8 mouse cellular contexts compared by ENCODE assay signal in genomic region chr12:81485311-81485710, GRCm38 (mm10). TPM values are rescaled to one million over a fixed set of nuclear protein-coding genes. Genes with fewer than 3 reads are reported as not detected.
DNase-seq lines count a peak whose midpoint lies in the region; ATAC-seq and TF ChIP-seq lines count a peak whose summit lies in the region.

No protein-coding gene starts in this region.

- H3K9ac ChIP-seq in kidney, embryonic 16.5 days (replicated peaks; ENCODE audit: low read length) = peak overlapping the region; percentile 86; the same call in 1 of the 2 replicates
- H3K9ac ChIP-seq in heart, embryonic 15.5 days = no peak overlapping the region
- H3K9ac ChIP-seq in liver, postnatal 0 days (replicated peaks) = no peak overlapping the region

- no peaks in the 10 kb centered on the region for H3K9me3 ChIP-seq in kidney, embryonic 16.5 days (ENCODE audit: low read length)
- H3K9me3 ChIP-seq in heart, embryonic 15.5 days (replicated peaks) = no peaks in the 10 kb centered on the region
- no peaks in the 10 kb centered on the region for H3K9me3 ChIP-seq in liver, postnatal 0 days (ENCODE audit: low read length)

- WGBS in kidney, embryonic 16.5 days = 55% methylated on average over 6 of the region's 6 CpGs
- WGBS in heart, embryonic 15.5 days = 45% methylated on average over 6 of the region's 6 CpGs
- 46% methylated on average over 6 of the region's 6 CpGs for WGBS in liver, postnatal 0 days (ENCODE audit: insufficient replicate concordance)

- no peak for TF ChIP-seq EP300 in liver, postnatal 0 days (IDR thresholded peaks at IDR 0.05; ENCODE audit: low read depth)

- no peak for TF ChIP-seq CTCF in brain, embryonic 14.5 days (IDR thresholded peaks at IDR 0.05; ENCODE audit: borderline replicate concordance, extremely low read depth, insufficient read depth, insufficient read length)
- TF ChIP-seq CTCF in liver, postnatal 0 days (IDR thresholded peaks at IDR 0.05; ENCODE audit: low read depth) = no peak

- H3K4me1 ChIP-seq in kidney, embryonic 16.5 days (ENCODE audit: insufficient read depth, low read length) = peaks cover 3% of the 10 kb centered on the region; the same call in 1 of the 2 replicates
- peaks cover 6% of the 10 kb centered on the region; the same call in 1 of the 2 replicates for H3K4me1 ChIP-seq in heart, embryonic 15.5 days (replicated peaks)
- peaks cover 6% of the 10 kb centered on the region; the same call in 1 of the 2 replicates for H3K4me1 ChIP-seq in liver, postnatal 0 days (ENCODE audit: insufficient read depth)

- no peaks in the 10 kb centered on the region for H3K36me3 ChIP-seq in kidney, embryonic 16.5 days (ENCODE audit: insufficient read depth, low read length)
- H3K36me3 ChIP-seq in heart, embryonic 15.5 days = no peaks in the 10 kb centered on the region
- no peaks in the 10 kb centered on the region for H3K36me3 ChIP-seq in liver, postnatal 0 days (replicated peaks; ENCODE audit: insufficient read depth, low read length)

- no peak for TF ChIP-seq POLR2A in brain, embryonic 14.5 days (IDR thresholded peaks at IDR 0.05; ENCODE audit: borderline replicate concordance, extremely low read depth, insufficient read depth, insufficient read length, poor library complexity, severe bottlenecking)

- peak overlapping the region; percentile 68 for H3K4me2 ChIP-seq in kidney, embryonic 16.5 days (replicated peaks; ENCODE audit: low read depth, low read length)
- peak overlapping the region; percentile 71 for H3K4me2 ChIP-seq in heart, embryonic 15.5 days
- peak overlapping the region; percentile 68 for H3K4me2 ChIP-seq in liver, postnatal 0 days (ENCODE audit: low read depth, low read length)

- DNase-seq in kidney, adult 11 months = no peak
- DNase-seq in brain, embryonic 14.5 days (ENCODE audit: low read depth) = peak; percentile 0
- no peak for DNase-seq in liver, postnatal 0 days
- DNase-seq in embryo, embryonic 10 days (ENCODE audit: low spot score) = no peak
- no peak for DNase-seq in urinary bladder, adult 18-20 months (ENCODE audit: low spot score in 2 of 2)
- DNase-seq in gastrocnemius, adult 18-20 months (ENCODE audit: low spot score) = no peak

- H3K4me3 ChIP-seq in kidney, embryonic 16.5 days (ENCODE audit: low read length) = peak overlapping the region; percentile 88
- peak overlapping the region; percentile 73 for H3K4me3 ChIP-seq in heart, embryonic 15.5 days
- peak overlapping the region; percentile 69 for H3K4me3 ChIP-seq in liver, postnatal 0 days (ENCODE audit: low read depth, low read length)

- no peaks in the 10 kb centered on the region for H3K27me3 ChIP-seq in kidney, embryonic 16.5 days (ENCODE audit: insufficient read depth, low read length)
- H3K27me3 ChIP-seq in heart, embryonic 15.5 days = no peaks in the 10 kb centered on the region
- H3K27me3 ChIP-seq in liver, postnatal 0 days (ENCODE audit: insufficient read depth, low read length) = no peaks in the 10 kb centered on the region

- H3K27ac ChIP-seq in kidney, embryonic 16.5 days (ENCODE audit: low read length) = peak overlapping the region; percentile 97; the same call in 1 of the 2 replicates
- H3K27ac ChIP-seq in heart, embryonic 15.5 days = peak overlapping the region; percentile 95
- peak overlapping the region; percentile 97; the same call in 1 of the 2 replicates for H3K27ac ChIP-seq in liver, postnatal 0 days (ENCODE audit: low read depth)

- peak; percentile 32; the same call in 1 of the 2 replicates for ATAC-seq in kidney, embryonic 16.5 days (ENCODE audit: low FRiP score, low TSS enrichment)
- ATAC-seq in heart, embryonic 15.5 days (replicated peaks; ENCODE audit: insufficient number of reproducible peaks, insufficient read depth, low FRiP score, low read depth) = no peak
- ATAC-seq in liver, postnatal 0 days = no peak

RNA-seq across cellular contexts. Expression of gene Cox16, which starts 0.4 kb away (rescaled TPM):
- 113 and 124 TPM in 2 replicates for polyA plus RNA-seq in kidney, embryonic 16.5 days (2015; fragmentation: Nextera tagmentation; extraction: Ambion mirVana)
- 77.7 and 106 TPM in 2 replicates for polyA plus RNA-seq in brain, embryonic 14.5 days (2012; rRNA removed)
- 79.0 and 88.6 TPM in 2 replicates for polyA plus RNA-seq in heart, embryonic 15.5 days (2015; fragmentation: Nextera tagmentation; extraction: Ambion mirVana)
- 132 and 143 TPM in 2 replicates for polyA plus RNA-seq in liver, postnatal 0 days (2015; fragmentation: Nextera tagmentation; extraction: Ambion mirVana)
- total RNA-seq in gastrocnemius, adult 18-20 months (2021) = 10 to 100 TPM; 81.3 to 89.9 TPM

RNA-seq across cellular contexts. Expression of gene Gm20498, which starts 47.4 kb away (rescaled TPM):
- polyA plus RNA-seq in kidney, embryonic 16.5 days (2015; fragmentation: Nextera tagmentation; extraction: Ambion mirVana) = 29.4 and 35.0 TPM in 2 replicates
- 18.5 and 27.6 TPM in 2 replicates for polyA plus RNA-seq in brain, embryonic 14.5 days (2012; rRNA removed)
- 26.9 and 28.9 TPM in 2 replicates for polyA plus RNA-seq in heart, embryonic 15.5 days (2015; fragmentation: Nextera tagmentation; extraction: Ambion mirVana)
- polyA plus RNA-seq in liver, postnatal 0 days (2015; fragmentation: Nextera tagmentation; extraction: Ambion mirVana) = 13.0 and 13.8 TPM in 2 replicates
- total RNA-seq in gastrocnemius, adult 18-20 months (2021) = 10 to 100 TPM; 39.3 to 39.4 TPM

RNA-seq across cellular contexts. Expression of gene Synj2bp, which starts 47.4 kb away (rescaled TPM):
- polyA plus RNA-seq in kidney, embryonic 16.5 days (2015; fragmentation: Nextera tagmentation; extraction: Ambion mirVana) = 43.6 and 45.5 TPM in 2 replicates
- polyA plus RNA-seq in brain, embryonic 14.5 days (2012; rRNA removed) = 21.8 and 21.9 TPM in 2 replicates
- polyA plus RNA-seq in heart, embryonic 15.5 days (2015; fragmentation: Nextera tagmentation; extraction: Ambion mirVana) = 29.7 and 33.7 TPM in 2 replicates
- polyA plus RNA-seq in liver, postnatal 0 days (2015; fragmentation: Nextera tagmentation; extraction: Ambion mirVana) = 14.8 and 15.4 TPM in 2 replicates
- total RNA-seq in gastrocnemius, adult 18-20 months (2021) = 10 to 100 TPM; 36.1 to 40.4 TPM
